Mouse (Mus musculus): Measurements from ENCODE around the gene Ap5s1.

Ap5s1 gene

DNA sequence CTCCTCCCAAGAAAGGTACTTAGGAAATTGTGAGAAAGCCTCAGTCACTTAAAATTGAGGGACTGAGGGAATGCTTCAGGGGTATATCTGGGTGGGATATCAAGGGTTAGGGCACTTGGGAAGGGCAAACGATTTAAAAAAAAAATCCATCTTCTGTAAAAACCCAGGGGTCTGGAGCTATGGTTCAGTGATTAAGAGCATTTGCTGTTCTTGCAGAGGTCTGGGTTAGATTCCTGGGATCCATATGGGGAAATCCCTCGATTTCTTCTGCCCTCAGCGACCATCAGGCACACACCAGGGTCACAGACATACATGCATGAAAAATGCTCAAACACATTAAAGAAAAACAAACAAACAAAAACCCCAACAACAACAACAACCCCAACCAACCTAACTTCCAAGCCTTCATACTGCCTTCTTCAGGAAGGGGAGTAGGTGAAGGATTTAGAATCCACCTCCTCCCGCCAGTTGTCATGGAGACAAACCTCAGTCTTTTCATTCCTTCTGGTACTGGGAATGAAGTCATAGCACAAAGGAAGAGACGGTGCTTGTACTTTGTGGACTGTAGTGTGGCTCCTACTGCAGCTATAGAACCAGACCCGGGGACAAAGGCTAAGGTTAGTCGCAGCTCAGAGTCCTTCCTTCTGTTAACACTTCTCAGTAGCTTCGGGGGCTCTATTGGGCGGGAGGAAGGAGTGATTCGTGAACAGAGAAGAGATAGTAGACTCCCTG, 54.8 kb downstream of the Ap5s1 start:
- in situ Hi-C loops (cut with MboI; ENCODE audit: low sequenced_read_pairs): no loop called here

DNA sequence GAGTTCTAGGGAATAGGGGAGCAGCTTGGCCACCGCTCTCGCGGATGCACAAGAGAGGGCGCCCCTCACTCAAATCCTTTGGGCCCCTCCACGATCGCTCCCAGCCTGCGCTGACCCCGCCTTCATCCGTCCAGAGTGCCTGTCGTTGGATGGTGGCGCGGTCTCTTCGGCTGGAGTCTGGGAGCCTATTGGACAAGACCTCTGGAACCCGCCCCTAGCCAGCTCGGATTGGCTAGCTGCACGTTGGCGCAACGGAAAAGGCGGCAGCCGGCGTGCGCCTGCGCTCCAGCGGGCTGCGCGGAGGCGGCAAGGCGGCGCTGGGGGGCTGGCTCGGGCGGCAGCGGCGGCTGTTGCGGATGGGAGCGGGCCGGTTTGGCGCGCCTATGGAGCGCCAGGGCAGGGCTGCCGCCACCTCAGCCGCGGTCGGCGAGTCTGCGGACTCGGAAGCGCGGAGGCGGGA, 55.4 kb downstream of the Ap5s1 start, which contains the start of gene Pank2:
Gene Pank2, plus strand, starts transcription at position 283 of the 460 bp plus-strand sequence.
- in situ Hi-C loops (cut with MboI; ENCODE audit: low sequenced_read_pairs): no loop called here

Measured in CH12F3 (cell line).